Mouse (Mus musculus) B cell, adult (primary cell): ENCODE measurements around the gene Tmem51. TPM values are rescaled to one million over a fixed set of nuclear protein-coding genes. Genes with fewer than 3 reads are reported as not detected.

ENCODE experiments used
- total RNA-seq: library from RNA; stranded (reverse); gene quantifications from 4 replicates; pipeline ENCODE4 v1.2.4, GENCODE M21; 2023; ENCODE audit not compliant: inconsistent age

Tmem51 gene
- 0.45 to 1.3 TPM (median 0.78 TPM) in 4 replicates for total RNA-seq

DNA sequence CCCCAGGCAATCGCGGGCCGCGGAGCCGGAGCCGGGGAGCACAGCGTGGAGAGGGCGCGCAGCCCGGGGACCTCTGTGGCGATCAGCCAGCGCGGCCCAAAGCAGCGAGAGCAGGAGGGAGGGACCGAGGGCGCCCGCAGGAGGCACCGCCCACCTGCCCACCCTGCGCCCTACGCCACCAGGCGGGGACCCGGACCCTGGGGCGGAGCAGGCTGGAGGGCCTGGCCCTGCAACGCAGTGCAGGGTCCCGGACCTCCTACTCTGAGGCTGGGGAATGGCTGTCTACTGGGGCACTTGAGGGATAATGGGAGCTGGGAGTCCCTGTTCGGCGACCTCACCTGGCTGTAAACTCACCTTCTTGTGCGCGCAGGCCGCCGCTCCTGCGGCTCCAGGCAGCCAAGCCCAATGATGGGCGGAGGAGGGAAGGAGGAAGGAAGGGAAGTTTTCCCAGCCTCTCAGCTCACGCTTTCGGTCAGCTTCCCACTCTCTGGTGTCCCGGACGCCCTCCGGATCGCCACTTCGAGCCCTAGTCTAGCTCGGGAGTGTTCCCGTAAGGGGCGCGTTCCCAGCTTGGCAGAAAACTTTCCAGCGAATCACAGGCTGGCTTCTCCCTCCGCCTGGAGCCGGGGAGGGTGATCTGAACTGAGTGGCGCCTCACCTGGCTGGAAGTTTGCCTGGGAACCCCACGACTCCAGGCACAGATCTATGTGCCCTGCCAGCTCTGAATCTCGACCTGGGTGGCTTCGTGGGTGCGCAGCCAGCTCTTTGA lies at the start of gene Tmem51:
Gene Tmem51 (minus strand): TSS at position 174 of the 769 bp plus-strand sequence.

DNA sequence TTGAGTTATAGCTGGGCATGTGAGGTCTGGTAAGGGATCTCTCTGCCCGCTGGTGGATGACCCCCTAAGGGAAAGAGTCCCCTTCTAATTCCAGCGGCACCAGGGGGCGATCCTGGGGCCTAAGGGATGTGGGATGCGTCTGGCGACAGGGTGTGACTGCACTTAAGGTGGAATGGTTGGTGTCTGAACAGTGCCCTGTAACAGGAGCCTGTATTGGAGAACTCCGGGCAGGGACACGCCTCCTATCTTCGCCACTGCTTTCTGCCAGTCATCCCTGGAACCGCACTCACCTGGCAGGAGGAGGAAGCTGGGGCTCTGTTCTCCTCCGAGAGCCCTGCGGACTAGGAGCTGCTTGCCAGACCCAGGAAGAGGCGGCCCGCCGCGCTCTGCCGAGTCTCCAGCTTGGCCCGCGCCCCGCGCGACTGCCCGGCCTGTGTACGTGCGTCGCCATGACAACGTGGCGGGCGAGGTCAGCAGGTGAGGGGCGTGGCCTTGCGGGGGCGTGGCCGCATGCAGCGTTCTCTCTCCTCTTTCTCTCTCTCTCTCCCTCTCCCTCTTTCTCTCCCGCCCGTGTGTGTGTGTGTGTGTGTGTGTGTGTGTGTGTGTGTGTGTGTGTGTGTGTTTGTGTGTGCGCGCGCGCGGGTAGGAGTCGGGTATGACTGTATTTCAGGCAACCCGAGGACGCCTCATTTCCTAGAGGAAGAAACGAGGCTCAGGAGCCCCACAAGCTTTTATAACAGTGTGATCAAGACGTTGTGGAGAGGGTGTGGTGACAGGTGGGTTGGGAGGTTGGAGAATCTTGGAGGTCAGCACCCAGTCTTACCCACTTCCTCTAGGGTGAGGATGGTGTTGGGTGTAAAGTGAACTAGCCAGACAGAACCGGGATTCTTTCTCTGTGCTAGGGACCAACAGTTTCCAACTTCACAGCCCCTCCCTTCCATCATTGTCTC lies 69.2 kb downstream of the Tmem51 start, which contains the start of gene Fhad1:
Gene Fhad1 (minus strand): TSS at position 424 of the 950 bp plus-strand sequence.

Other genes with a start within 250 kb of the Tmem51 start
- not detected in 4 replicates for gene Ctrc, start 237.9 kb downstream of the Tmem51 start, total RNA-seq
- 29.3 to 35.3 TPM (median 32.7 TPM) in 4 replicates for gene Efhd2, start 209.4 kb downstream of the Tmem51 start, total RNA-seq
- not detected in 4 replicates for gene Fhad1, start 69.2 kb downstream of the Tmem51 start, total RNA-seq
- not detected in 4 replicates for gene Kazn, start 155.1 kb upstream of the Tmem51 start, total RNA-seq